Mouse (Mus musculus) kidney, adult 2 months (tissue): ENCODE measurements at regions not wholly inside any gene's neighbourhood (a gene's known extent, or its start where the extent isn't known, plus 50 kb on each side); places are given as distances from the start of the nearest gene placed in this dataset.

ENCODE experiments used
- DNase-seq: peaks from one replicate; pipeline ENCODE4 v3.0.0; 2021
- H3K27ac ChIP-seq: fragments of 200-500 bp; 2 replicates; pipeline ENCODE4 v1.5.1; 2012; ENCODE audit warnings: low read depth, low read length, control low read depth, inconsistent platforms; ENCODE audit not compliant: insufficient read depth
- H3K27me3 ChIP-seq: fragments of 200-500 bp; replicated peaks from 2 replicates; pipeline ENCODE4 v1.6.1; 2012; ENCODE audit warnings: mild to moderate bottlenecking, moderate library complexity, low read length, inconsistent platforms; ENCODE audit not compliant: control insufficient read depth, insufficient read depth
- H3K36me3 ChIP-seq: fragments of 200-500 bp; 2 replicates; pipeline ENCODE4 v1.6.1; 2012; ENCODE audit warnings: mild to moderate bottlenecking, moderate library complexity, low read length, inconsistent platforms; ENCODE audit not compliant: control insufficient read depth, insufficient read depth
- H3K4me1 ChIP-seq: fragments of 200-500 bp; 2 replicates; pipeline ENCODE4 v1.6.1; 2011; ENCODE audit warnings: low read length; ENCODE audit not compliant: control insufficient read depth, insufficient read depth
- H3K4me3 ChIP-seq: fragments of 200-500 bp; 2 replicates; pipeline ENCODE4 v1.5.1; 2011; ENCODE audit warnings: mild to moderate bottlenecking, low read depth, low read length, control low read depth; ENCODE audit not compliant: insufficient read depth
- CTCF ChIP-seq: fragments of 200-500 bp; conservative IDR thresholded peaks from 2 replicates; pipeline ENCODE4 v1.5.1; 2011; ENCODE audit warnings: low read depth, mild to moderate bottlenecking, control low read depth, low read length, moderate library complexity, mixed read lengths; ENCODE audit not compliant: insufficient read depth, insufficient read length
- POLR2A ChIP-seq: fragments of 200-500 bp; IDR thresholded peaks from one replicate; pipeline ENCODE4 v1.6.1; 2011; ENCODE audit warnings: low read depth, low read length, control low read depth
- WGBS: fragments of 180-500 bp; shearing (Covaris S2); methylation state at CpG from one replicate; pipeline ENCODE4 v1.1.7; 2018; 5-methylcytosine and 5-hydroxymethylcytosine counted together

GRCm38 (mm10) chr12:12715956-12716669 is 225.6 kb downstream of the Mycn start:
- Histone ChIP-seq H3K36me3 (no peaks in the 10 kb centered on the region), H3K4me3 (no peak overlapping the region), H3K27me3 (no peaks in the 10 kb centered on the region), H3K27ac (no peak overlapping the region), H3K4me1 (no peaks in the 10 kb centered on the region)
- WGBS: 87% methylated on average over 7 of the region's 7 CpGs
- TF ChIP-seq POLR2A (no peak), CTCF (no peak)
- DNase-seq: no peak

- no peaks in the 10 kb centered on the region for H3K4me1 ChIP-seq
- no peak overlapping the region for H3K27ac ChIP-seq
- WGBS: 39% methylated on average over 4 of the region's 4 CpGs
- no peak for DNase-seq
- H3K36me3 ChIP-seq: no peaks in the 10 kb centered on the region
- no peak for TF ChIP-seq POLR2A
- no peak for TF ChIP-seq CTCF
- no peaks in the 10 kb centered on the region for H3K27me3 ChIP-seq
- no peak overlapping the region for H3K4me3 ChIP-seq
These were observed 226.2 kb downstream of the Mycn start for GRCm38 (mm10) chr12:12715528-12715927.

GRCm38 (mm10) chr12:12710184-12710609 is 231.5 kb downstream of the Mycn start:
- Histone ChIP-seq H3K36me3 (no peaks in the 10 kb centered on the region), H3K27ac (no peak overlapping the region), H3K4me3 (no peak overlapping the region), H3K27me3 (no peaks in the 10 kb centered on the region), H3K4me1 (no peaks in the 10 kb centered on the region)
- 89% methylated on average over 6 of the region's 6 CpGs for WGBS
- no peak for TF ChIP-seq CTCF
- TF ChIP-seq POLR2A: no peak
- DNase-seq: no peak

GRCm38 (mm10) chr12:12708954-12709523 is 232.7 kb downstream of the Mycn start:
- no peak for DNase-seq
- H3K27me3 ChIP-seq: no peaks in the 10 kb centered on the region
- H3K36me3 ChIP-seq: no peaks in the 10 kb centered on the region
- no peaks in the 10 kb centered on the region for H3K4me1 ChIP-seq
- WGBS: 43% methylated on average over 14 of the region's 14 CpGs
- no peak overlapping the region for H3K27ac ChIP-seq
- H3K4me3 ChIP-seq: no peak overlapping the region
- TF ChIP-seq POLR2A: no peak
- no peak for TF ChIP-seq CTCF

- 61% methylated on average over 14 of the region's 14 CpGs for WGBS
- Histone ChIP-seq H3K36me3 (no peaks in the 10 kb centered on the region), H3K27me3 (no peaks in the 10 kb centered on the region), H3K27ac (no peak overlapping the region), H3K4me3 (no peak overlapping the region), H3K4me1 (no peaks in the 10 kb centered on the region)
- TF ChIP-seq POLR2A (no peak), CTCF (no peak)
- no peak for DNase-seq
These were observed 235.3 kb downstream of the Mycn start for GRCm38 (mm10) chr12:12706326-12706920.

DNA sequence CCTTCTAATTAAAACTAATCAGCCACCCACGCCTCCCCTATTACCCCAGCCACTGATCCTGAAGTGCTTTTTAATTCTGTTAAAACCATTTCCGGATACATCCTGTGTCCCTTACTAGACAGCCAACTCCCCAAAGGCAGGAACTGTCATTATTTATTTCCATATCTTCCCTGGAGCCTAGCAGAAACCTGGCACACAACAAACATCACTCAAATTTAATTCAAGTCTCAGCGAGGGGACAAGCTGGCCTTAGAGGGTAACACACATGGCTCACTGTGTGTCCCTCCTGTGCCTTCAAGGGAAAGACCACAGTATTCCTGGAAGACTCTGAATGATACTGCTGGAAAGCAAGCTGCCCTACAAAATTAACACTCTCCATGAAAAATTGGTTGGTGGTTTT is 240.0 kb downstream of the Mycn start:
- Histone ChIP-seq H3K36me3 (no peaks in the 10 kb centered on the region), H3K27ac (no peak overlapping the region), H3K27me3 (no peaks in the 10 kb centered on the region), H3K4me3 (no peak overlapping the region), H3K4me1 (no peaks in the 10 kb centered on the region)
- WGBS: 41% methylated on average over 3 of the region's 3 CpGs
- no peak for DNase-seq
- TF ChIP-seq POLR2A: no peak
- no peak for TF ChIP-seq CTCF

- Histone ChIP-seq H3K4me1 (no peaks in the 10 kb centered on the region), H3K27me3 (no peaks in the 10 kb centered on the region), H3K36me3 (no peaks in the 10 kb centered on the region), H3K4me3 (no peak overlapping the region), H3K27ac (no peak overlapping the region)
- TF ChIP-seq POLR2A (no peak), CTCF (no peak)
- DNase-seq: no peak
- WGBS: 82% methylated on average over 7 of the region's 7 CpGs
These were observed 240.6 kb downstream of the Mycn start for GRCm38 (mm10) chr12:12701060-12701667.
